Mouse (Mus musculus): ENCODE measurements around the gene Ccdc194. TPM values are rescaled to one million over a fixed set of nuclear protein-coding genes. Genes with fewer than 3 reads are reported as not detected.

Ccdc194 gene
- polyA plus RNA-seq, 1 experiment from 2014 or later, result 0.49 TPM

Other genes starting within 250 kb of the Ccdc194 start
- gene Use1, start 158.9 kb downstream of the Ccdc194 start, polyA plus RNA-seq (2015; fragmentation: Nextera tagmentation; extraction: Ambion mirVana), result 109 and 112 TPM in 2 replicates
- 4.6 and 6.2 TPM in 2 replicates for gene Ocel1, start 154.4 kb downstream of the Ccdc194 start, polyA plus RNA-seq (2015; fragmentation: Nextera tagmentation; extraction: Ambion mirVana)
- gene Nr2f6, start 143.8 kb downstream of the Ccdc194 start, polyA plus RNA-seq (2015; fragmentation: Nextera tagmentation; extraction: Ambion mirVana), result 20.2 and 21.3 TPM in 2 replicates
- 6.2 and 7.1 TPM in 2 replicates for gene Ushbp1, start 129.9 kb downstream of the Ccdc194 start, polyA plus RNA-seq (2015; fragmentation: Nextera tagmentation; extraction: Ambion mirVana)
- 83.3 and 90.9 TPM in 2 replicates for gene Babam1, start 128.8 kb downstream of the Ccdc194 start, polyA plus RNA-seq (2015; fragmentation: Nextera tagmentation; extraction: Ambion mirVana)
- 9.5 and 10.3 TPM in 2 replicates for gene Ankle1, start 119.7 kb downstream of the Ccdc194 start, polyA plus RNA-seq (2015; fragmentation: Nextera tagmentation; extraction: Ambion mirVana)
- 127 and 136 TPM in 2 replicates for gene Abhd8, start 62.1 kb downstream of the Ccdc194 start, polyA plus RNA-seq (2015; fragmentation: Nextera tagmentation; extraction: Ambion mirVana)
- gene Mrpl34, start 60.8 kb downstream of the Ccdc194 start, polyA plus RNA-seq (2015; fragmentation: Nextera tagmentation; extraction: Ambion mirVana), result 222 and 230 TPM in 2 replicates
- gene Dda1, start 56.5 kb downstream of the Ccdc194 start, polyA plus RNA-seq (2015; fragmentation: Nextera tagmentation; extraction: Ambion mirVana), result 212 and 214 TPM in 2 replicates
- 6.6 and 7.1 TPM in 2 replicates for gene Ano8, start 39.7 kb downstream of the Ccdc194 start, polyA plus RNA-seq (2015; fragmentation: Nextera tagmentation; extraction: Ambion mirVana)
- gene Gtpbp3, start 37.6 kb downstream of the Ccdc194 start, polyA plus RNA-seq (2015; fragmentation: Nextera tagmentation; extraction: Ambion mirVana), result 13.7 and 14.3 TPM in 2 replicates
- gene Plvap, start 14.0 kb downstream of the Ccdc194 start, polyA plus RNA-seq (2015; fragmentation: Nextera tagmentation; extraction: Ambion mirVana), result 13.8 and 14.0 TPM in 2 replicates
- 16.0 and 17.2 TPM in 2 replicates for gene Bst2, start 11.7 kb upstream of the Ccdc194 start, polyA plus RNA-seq (2015; fragmentation: Nextera tagmentation; extraction: Ambion mirVana)
- gene Mvb12a, start 17.2 kb upstream of the Ccdc194 start, polyA plus RNA-seq (2015; fragmentation: Nextera tagmentation; extraction: Ambion mirVana), result 55.3 and 59.6 TPM in 2 replicates
- gene Tmem221, start 33.2 kb upstream of the Ccdc194 start, polyA plus RNA-seq (2015; fragmentation: Nextera tagmentation; extraction: Ambion mirVana), result 0.19 TPM in 1 of 2 replicates, not detected in the other
- not detected in 2 replicates for gene Nxnl1, start 40.9 kb upstream of the Ccdc194 start, polyA plus RNA-seq (2015; fragmentation: Nextera tagmentation; extraction: Ambion mirVana)
- gene Slc27a1, start 43.2 kb upstream of the Ccdc194 start, polyA plus RNA-seq (2015; fragmentation: Nextera tagmentation; extraction: Ambion mirVana), result 78.5 and 81.9 TPM in 2 replicates
- 197 and 204 TPM in 2 replicates for gene Pgls, start 66.5 kb upstream of the Ccdc194 start, polyA plus RNA-seq (2015; fragmentation: Nextera tagmentation; extraction: Ambion mirVana)
- gene Fam129c, start 71.9 kb upstream of the Ccdc194 start, polyA plus RNA-seq (2015; fragmentation: Nextera tagmentation; extraction: Ambion mirVana), result 6.9 and 8.2 TPM in 2 replicates
- 57.5 and 63.2 TPM in 2 replicates for gene Colgalt1, start 85.3 kb upstream of the Ccdc194 start, polyA plus RNA-seq (2015; fragmentation: Nextera tagmentation; extraction: Ambion mirVana)
- gene Unc13a, start 146.0 kb upstream of the Ccdc194 start, polyA plus RNA-seq (2015; fragmentation: Nextera tagmentation; extraction: Ambion mirVana), result 18.0 and 18.9 TPM in 2 replicates
- gene Jak3, start 150.6 kb upstream of the Ccdc194 start, polyA plus RNA-seq (2015; fragmentation: Nextera tagmentation; extraction: Ambion mirVana), result 3.5 TPM in 2 replicates
- 0.31 and 0.79 TPM in 2 replicates for gene Insl3, start 163.5 kb upstream of the Ccdc194 start, polyA plus RNA-seq (2015; fragmentation: Nextera tagmentation; extraction: Ambion mirVana)
- 0.32 and 0.34 TPM in 2 replicates for gene B3gnt3, start 176.1 kb upstream of the Ccdc194 start, polyA plus RNA-seq (2015; fragmentation: Nextera tagmentation; extraction: Ambion mirVana)
- 62.2 and 68.2 TPM in 2 replicates for gene Fcho1, start 200.0 kb upstream of the Ccdc194 start, polyA plus RNA-seq (2015; fragmentation: Nextera tagmentation; extraction: Ambion mirVana)

All from hindbrain, embryonic 13.5 days (tissue).